Mouse (Mus musculus): ENCODE measurements at regions not wholly inside any gene's neighbourhood (a gene's known extent, or its start where the extent isn't known, plus 50 kb on each side); places are given as distances from the start of the nearest gene placed in this dataset.

GRCm38 (mm10) chr2:10670423-10671298 is 300.4 kb downstream of the Sfmbt2 start:
- TF ChIP-seq ZNF384 (IDR thresholded peaks at IDR 0.05; ENCODE audit: low read depth, low read length) (no peak), ZC3H11A (IDR thresholded peaks at IDR 0.05; ENCODE audit: borderline replicate concordance, low read depth, low read length) (no peak), MAFK (IDR thresholded peaks at IDR 0.05; ENCODE audit: insufficient read depth, low read depth, low read length) (no peak)
